Mouse (Mus musculus): Measurements from ENCODE around the gene 6330409D20Rik.

DNA sequence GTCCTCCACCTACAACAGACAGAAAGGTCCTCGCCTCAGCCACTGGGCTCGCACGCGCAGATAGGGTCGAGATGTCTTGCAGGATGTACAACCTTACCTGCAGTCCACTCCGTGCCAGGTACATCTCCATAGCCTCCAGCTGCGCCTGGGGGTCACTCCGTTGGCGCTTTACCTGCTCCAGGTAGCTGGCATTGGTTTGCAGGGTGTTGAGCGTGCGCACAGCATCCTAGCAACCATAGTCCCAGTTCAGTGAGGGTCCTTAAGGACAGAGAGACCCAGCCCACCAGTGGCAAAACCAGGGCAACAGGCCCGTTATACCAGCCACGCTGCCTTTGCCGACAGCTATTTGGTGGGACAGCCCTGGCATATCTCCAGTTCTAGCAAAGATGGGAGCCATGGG is 48.3 kb downstream of the 6330409D20Rik start:
- no peak for TF ChIP-seq CTCF (IDR thresholded peaks at IDR 0.05)
- TF ChIP-seq EP300 (IDR thresholded peaks at IDR 0.05) = no peak
